Comparison of ENCODE assay signal across 28 mouse cellular contexts in the genomic region with DNA sequence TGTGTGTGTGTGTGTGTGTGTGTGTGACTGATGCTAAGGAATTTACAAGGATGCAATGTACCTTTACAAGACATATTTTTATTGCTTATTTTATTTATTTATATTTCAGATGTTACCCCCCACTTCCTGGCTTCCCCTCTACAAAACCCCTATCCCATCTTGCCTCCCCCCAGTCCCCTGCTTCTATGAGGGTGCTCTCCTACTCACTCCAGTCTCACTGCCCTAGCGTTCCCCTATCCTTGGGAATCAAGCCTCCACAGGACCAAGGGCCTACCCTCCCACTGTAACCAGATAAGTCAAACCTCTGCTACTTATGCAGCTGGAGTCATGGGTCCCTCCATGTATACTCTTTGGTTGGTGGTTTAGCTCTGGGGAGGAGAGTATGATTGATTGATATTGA.
"Had no signal": no experiment of that assay in that cellular context is flagged by ENCODE, and none has a peak within 500 bp of the region (broad histone marks: within the 10 kb centered on the region; RNA-seq: fewer than 3 reads in every experiment).

No protein-coding gene starts in this region.

- ATAC-seq: forebrain, embryonic 13.5 days; forebrain, embryonic 14.5 days; forebrain, embryonic 15.5 days; forebrain, embryonic 16.5 days; forebrain, postnatal 0 days had no signal

- H3K27ac ChIP-seq: embryonic facial prominence, embryonic 10.5 days; embryonic facial prominence, embryonic 12.5 days; embryonic facial prominence, embryonic 13.5 days; embryonic facial prominence, embryonic 15.5 days; forebrain, embryonic 10.5 days; forebrain, embryonic 12.5 days; forebrain, embryonic 13.5 days; forebrain, embryonic 15.5 days; gastrocnemius, adult 2 months had no signal

- H3K4me2 ChIP-seq: embryonic facial prominence, embryonic 12.5 days; embryonic facial prominence, embryonic 13.5 days; embryonic facial prominence, embryonic 15.5 days; forebrain, embryonic 12.5 days; forebrain, embryonic 13.5 days; forebrain, embryonic 15.5 days had no signal

- H3K4me1 ChIP-seq: embryonic facial prominence, embryonic 10.5 days; embryonic facial prominence, embryonic 12.5 days; embryonic facial prominence, embryonic 13.5 days; embryonic facial prominence, embryonic 15.5 days; forebrain, embryonic 10.5 days; forebrain, embryonic 12.5 days; forebrain, embryonic 13.5 days; forebrain, embryonic 15.5 days had no signal

- H3K36me3 ChIP-seq: embryonic facial prominence, embryonic 10.5 days; embryonic facial prominence, embryonic 12.5 days; embryonic facial prominence, embryonic 13.5 days; embryonic facial prominence, embryonic 15.5 days; forebrain, embryonic 10.5 days; forebrain, embryonic 12.5 days; forebrain, embryonic 15.5 days had no signal

- DNase-seq: cerebellum, adult 18-20 months; cerebellum, adult 2 months; cerebellum, adult 8-10 months; cerebellum, adult 9-10 months; cerebellum, adult 9-11 months; cerebellum, postnatal 10 days; cerebellum, postnatal 14 days; cerebellum, postnatal 25 days; cerebellum, postnatal 36 days; embryo, embryonic 11 days; forebrain, postnatal 0 days; gastrocnemius, adult 2 months; gastrocnemius, postnatal 10 days; gastrocnemius, postnatal 14 days; gastrocnemius, postnatal 25 days; gastrocnemius, postnatal 36 days; heart, adult 18-20 months had no signal

- H3K4me3 ChIP-seq: embryonic facial prominence, embryonic 10.5 days; embryonic facial prominence, embryonic 12.5 days; embryonic facial prominence, embryonic 13.5 days; embryonic facial prominence, embryonic 15.5 days; erythroblast, embryonic 14.5 days; forebrain, embryonic 10.5 days; forebrain, embryonic 12.5 days; forebrain, embryonic 13.5 days; forebrain, embryonic 15.5 days; gastrocnemius, adult 2 months had no signal

- H3K9ac ChIP-seq: embryonic facial prominence, embryonic 12.5 days; embryonic facial prominence, embryonic 13.5 days; embryonic facial prominence, embryonic 15.5 days; forebrain, embryonic 12.5 days; forebrain, embryonic 13.5 days; forebrain, embryonic 15.5 days; forebrain, postnatal 0 days had no signal

- H3K27me3 ChIP-seq: embryonic facial prominence, embryonic 12.5 days; embryonic facial prominence, embryonic 13.5 days; embryonic facial prominence, embryonic 15.5 days; forebrain, embryonic 12.5 days; forebrain, embryonic 13.5 days; forebrain, embryonic 15.5 days had no signal

- H3K9me3 ChIP-seq: embryonic facial prominence, embryonic 10.5 days; embryonic facial prominence, embryonic 12.5 days; embryonic facial prominence, embryonic 13.5 days; embryonic facial prominence, embryonic 15.5 days; forebrain, embryonic 10.5 days; forebrain, embryonic 12.5 days; forebrain, embryonic 13.5 days; forebrain, embryonic 15.5 days had no signal
